Comparison of ENCODE assay signal across 27 mouse cellular contexts in the genomic region with DNA sequence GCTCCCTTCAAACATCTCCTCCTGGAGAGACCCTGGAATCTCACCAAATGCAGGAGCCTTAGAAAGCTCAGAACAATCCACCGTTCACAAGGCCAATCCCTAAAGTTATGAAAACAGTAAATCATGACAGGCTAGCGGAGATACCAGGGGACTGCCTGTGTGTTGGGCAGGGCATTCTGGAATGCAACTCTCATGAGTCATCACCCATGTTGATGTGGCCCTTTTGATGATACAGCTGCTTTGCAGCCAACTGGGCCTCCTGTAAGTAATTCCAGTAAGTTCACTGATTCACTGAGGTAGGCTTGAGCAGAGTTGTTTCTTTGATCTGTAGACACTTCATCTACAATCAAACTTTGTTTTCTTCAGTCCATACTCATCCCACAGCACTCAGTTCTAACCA.
DNase-seq lines count a peak whose midpoint lies in the region; ATAC-seq lines count a peak whose summit lies in the region.
"Had no signal": no experiment of that assay in that cellular context is flagged by ENCODE, and none has a peak within 500 bp of the region (broad histone marks: within the 10 kb centered on the region; RNA-seq: fewer than 3 reads in every experiment).

No protein-coding gene starts in this region.

- no peak overlapping the region for H3K4me3 ChIP-seq in forebrain, embryonic 15.5 days
- H3K4me3 ChIP-seq: heart, embryonic 12.5 days; heart, embryonic 15.5 days had no signal

- H3K36me3 ChIP-seq in forebrain, embryonic 15.5 days, result no peaks in the 10 kb centered on the region
- H3K36me3 ChIP-seq: heart, embryonic 12.5 days; heart, embryonic 15.5 days had no signal

- ATAC-seq in forebrain, embryonic 15.5 days (replicated peaks), result no peak
- ATAC-seq: activated CD4-positive, CD25-positive, alpha-beta regulatory T cell, adult 4 months; CD4-positive, CD25-positive, alpha-beta regulatory T cell, adult 4 months; forebrain, embryonic 14.5 days; hindbrain, postnatal 0 days; inflammation-experienced regulatory T-cells, adult 6 months; intestine, embryonic 16.5 days had no signal

- H3K9ac ChIP-seq in forebrain, embryonic 15.5 days (replicated peaks), result no peak overlapping the region
- H3K9ac ChIP-seq: heart, embryonic 12.5 days; heart, embryonic 15.5 days; hindbrain, embryonic 14.5 days had no signal

- no peaks in the 10 kb centered on the region for H3K4me1 ChIP-seq in forebrain, embryonic 15.5 days
- H3K4me1 ChIP-seq: heart, embryonic 12.5 days; heart, embryonic 15.5 days had no signal

- H3K27ac ChIP-seq in forebrain, embryonic 15.5 days (replicated peaks), result no peak overlapping the region
- H3K27ac ChIP-seq: heart, embryonic 15.5 days; hindbrain, embryonic 14.5 days; hindbrain, postnatal 0 days had no signal

- no peaks in the 10 kb centered on the region for H3K27me3 ChIP-seq in forebrain, embryonic 15.5 days
- H3K27me3 ChIP-seq: heart, embryonic 12.5 days; heart, embryonic 15.5 days had no signal

- WGBS in forebrain, embryonic 15.5 days, result 92% methylated on average over 2 of the region's 2 CpGs

- DNase-seq in 3134 (ENCODE audit: extremely low read depth, insufficient read length, low spot score) (peak; percentile 52), 3T3-L1 (ENCODE audit: low read depth, low spot score) (peak; percentile 93), NIH3T3 (ENCODE audit: low read depth) (peak; percentile 50)
- DNase-seq in fibroblast of lung, adult 2 months (ENCODE audit: low read depth), result peak; percentile 27
- no peak for DNase-seq in cerebellum, postnatal 10 days
- no peak for DNase-seq in left cerebral cortex, adult 9 months (ENCODE audit: low spot score in 2 of 2)
- DNase-seq in heart, adult 9 months (ENCODE audit: low spot score in 2 of 2), result no peak
- DNase-seq: adrenal gland, adult 8-10 months; adrenal gland, postnatal 25 days; B cell, adult 2 months; cerebellum, adult 11-12 months; cerebellum, adult 8-10 months; cerebellum, postnatal 14 days; gastrocnemius, postnatal 10 days; gastrocnemius, postnatal 36 days; heart, postnatal 10 days; heart, postnatal 36 days had no signal

- no peak overlapping the region for H3K4me2 ChIP-seq in forebrain, embryonic 15.5 days (replicated peaks)
- H3K4me2 ChIP-seq: heart, embryonic 12.5 days; heart, embryonic 15.5 days; hindbrain, embryonic 14.5 days had no signal

- H3K9me3 ChIP-seq in forebrain, embryonic 15.5 days, result no peaks in the 10 kb centered on the region
- H3K9me3 ChIP-seq: heart, embryonic 12.5 days; heart, embryonic 15.5 days had no signal

Comparison
In these comparisons a context has a peak if more than half of its experiments do, and no peak if none do; other contexts are left out.
1. DNase-seq: peak in 3134 (single experiment), 3T3-L1 (single experiment), NIH3T3 (single experiment) and fibroblast of lung, adult 2 months (single experiment); none in cerebellum, postnatal 10 days (0 of 2), left cerebral cortex, adult 9 months (0 of 2) and heart, adult 9 months (0 of 2).